Mouse (Mus musculus) hindbrain, embryonic 10.5 days (tissue): ENCODE data around the gene Gm1604a. TPM values are rescaled to one million over a fixed set of nuclear protein-coding genes. Genes with fewer than 3 reads are reported as not detected.
A peak's percentile ranks its signal among the peaks of the same experiment; 100 is the strongest.
"Not testable (repeated sequence)": the region's sequence is repeated elsewhere in the genome, so short reads cannot be mapped to it uniquely, and the experiment has no call there.

Source experiments
- DNase-seq: peaks from one replicate; pipeline ENCODE4 v3.0.0-alpha.2; 2017; ENCODE audit warnings: low spot score
- H3K27ac ChIP-seq: fragments of 300-500 bp; sonication (generic); 2 replicates; pipeline ENCODE4 v1.5.1; 2016; ENCODE audit warnings: mild to moderate bottlenecking, moderate library complexity
- H3K27me3 ChIP-seq: fragments of 300-500 bp; sonication (generic); 2 replicates; pipeline ENCODE4 v1.6.1; 2016; ENCODE audit warnings: mild to moderate bottlenecking; ENCODE audit not compliant: poor library complexity, insufficient read depth, severe bottlenecking
- H3K36me3 ChIP-seq: fragments of 300-500 bp; sonication (generic); 2 replicates; pipeline ENCODE4 v1.6.1; 2016; ENCODE audit warnings: mild to moderate bottlenecking, moderate library complexity
- H3K4me1 ChIP-seq: fragments of 300-500 bp; sonication (generic); replicated peaks from 2 replicates; pipeline ENCODE4 v1.6.1; 2016; ENCODE audit warnings: mild to moderate bottlenecking
- H3K4me3 ChIP-seq: fragments of 300-500 bp; sonication (generic); 2 replicates; pipeline ENCODE4 v1.5.1; 2016; ENCODE audit warnings: mild to moderate bottlenecking, moderate library complexity
- H3K9me3 ChIP-seq: fragments of 300-500 bp; sonication (generic); 2 replicates; pipeline ENCODE4 v1.6.1; 2016; ENCODE audit warnings: mild to moderate bottlenecking, moderate library complexity
- WGBS: fragments of 180-500 bp; shearing (Covaris S2); methylation state at CpG from one replicate; pipeline ENCODE4 v1.1.7; 2016; 5-methylcytosine and 5-hydroxymethylcytosine counted together
- polyA plus RNA-seq: library from polyadenylated mRNA; unstranded; fragments of >200 nt; fragmentation: Nextera tagmentation; extraction: Ambion mirVana; gene quantifications from 2 replicates; pipeline ENCODE4 v1.2.1, GENCODE M21; 2016

Gene Gm1604a
- polyA plus RNA-seq, 1 experiment from 2014 or later = not detected

GRCm38 (mm10) chr17:7009901-7010300 lies 15.5 kb upstream of the Gm1604a start:
- 74% methylated on average over 6 of the region's 9 CpGs for WGBS
- H3K4me3 ChIP-seq, H3K27ac ChIP-seq, H3K36me3 ChIP-seq, H3K9me3 ChIP-seq, H3K27me3 ChIP-seq, H3K4me1 ChIP-seq, DNase-seq: not testable (repeated sequence)

GRCm38 (mm10) chr17:7014190-7014589 lies 11.2 kb upstream of the Gm1604a start:
- H3K27me3 ChIP-seq, H3K36me3 ChIP-seq, H3K9me3 ChIP-seq, H3K4me3 ChIP-seq, H3K4me1 ChIP-seq, H3K27ac ChIP-seq, DNase-seq: not testable (repeated sequence)
- WGBS = no CpG with 5 or more reads among the region's 1 CpGs

GRCm38 (mm10) chr17:7025764-7026346 lies 487 bp downstream of the Gm1604a start:
- WGBS = 57% methylated on average over 3 of the region's 14 CpGs
- not testable (repeated sequence) for H3K36me3 ChIP-seq, H3K27ac ChIP-seq, H3K4me3 ChIP-seq, DNase-seq, H3K9me3 ChIP-seq, H3K27me3 ChIP-seq, H3K4me1 ChIP-seq

GRCm38 (mm10) chr17:7030204-7030603 lies 4.8 kb downstream of the Gm1604a start:
- DNase-seq = not testable (repeated sequence)

GRCm38 (mm10) chr17:7030622-7031174 lies 5.3 kb downstream of the Gm1604a start:
- not testable (repeated sequence) for H3K4me3 ChIP-seq, H3K36me3 ChIP-seq, H3K27ac ChIP-seq, H3K4me1 ChIP-seq, H3K27me3 ChIP-seq, H3K9me3 ChIP-seq, DNase-seq
- 68% methylated on average over 3 of the region's 6 CpGs for WGBS

More at GRCm38 (mm10) chr17:7030204-7030603, 4.8 kb downstream of the Gm1604a start:
- not testable (repeated sequence) for H3K27me3 ChIP-seq, H3K27ac ChIP-seq, H3K4me1 ChIP-seq, H3K4me3 ChIP-seq, H3K9me3 ChIP-seq, H3K36me3 ChIP-seq
- 78% methylated on average over 7 of the region's 7 CpGs for WGBS

- not testable (repeated sequence) for H3K36me3 ChIP-seq, H3K9me3 ChIP-seq, H3K27ac ChIP-seq, H3K4me3 ChIP-seq, H3K27me3 ChIP-seq, DNase-seq, H3K4me1 ChIP-seq
- WGBS = 54% methylated on average over 3 of the region's 17 CpGs
These were observed 8.1 kb downstream of the Gm1604a start for GRCm38 (mm10) chr17:7033192-7034166.

GRCm38 (mm10) chr17:7068997-7069539 lies 43.7 kb downstream of the Gm1604a start:
- not testable (repeated sequence) for H3K4me1 ChIP-seq, H3K9me3 ChIP-seq, H3K36me3 ChIP-seq, H3K27ac ChIP-seq, DNase-seq, H3K4me3 ChIP-seq, H3K27me3 ChIP-seq
- 50% methylated on average over 2 of the region's 4 CpGs for WGBS

GRCm38 (mm10) chr17:7069561-7070240 lies 44.3 kb downstream of the Gm1604a start:
- H3K4me3 ChIP-seq, H3K4me1 ChIP-seq, H3K36me3 ChIP-seq, H3K9me3 ChIP-seq, DNase-seq, H3K27ac ChIP-seq, H3K27me3 ChIP-seq: not testable (repeated sequence)
- WGBS = 68% methylated on average over 7 of the region's 7 CpGs

GRCm38 (mm10) chr17:7074494-7074893 lies 49.1 kb downstream of the Gm1604a start:
- H3K4me3 ChIP-seq, H3K27ac ChIP-seq, H3K9me3 ChIP-seq, H3K27me3 ChIP-seq, H3K4me1 ChIP-seq, H3K36me3 ChIP-seq: not testable (repeated sequence)
- DNase-seq = peak; percentile 4
- WGBS = 61% methylated on average over 3 of the region's 3 CpGs

- H3K4me3 ChIP-seq, H3K9me3 ChIP-seq, DNase-seq, H3K27me3 ChIP-seq, H3K4me1 ChIP-seq, H3K36me3 ChIP-seq, H3K27ac ChIP-seq: not testable (repeated sequence)
- 86% methylated on average over 5 of the region's 6 CpGs for WGBS
These were observed 50.2 kb downstream of the Gm1604a start for GRCm38 (mm10) chr17:7075519-7075918.

GRCm38 (mm10) chr17:7079558-7079957 lies 54.2 kb downstream of the Gm1604a start:
- not testable (repeated sequence) for H3K36me3 ChIP-seq, H3K4me3 ChIP-seq, H3K9me3 ChIP-seq, H3K27me3 ChIP-seq, H3K27ac ChIP-seq, DNase-seq, H3K4me1 ChIP-seq
- 32% methylated on average over 3 of the region's 4 CpGs for WGBS

- H3K36me3 ChIP-seq, H3K27ac ChIP-seq, H3K4me3 ChIP-seq, DNase-seq, H3K27me3 ChIP-seq, H3K9me3 ChIP-seq, H3K4me1 ChIP-seq: not testable (repeated sequence)
- no CpG with 5 or more reads among the region's 5 CpGs for WGBS
These were observed 59.2 kb downstream of the Gm1604a start for GRCm38 (mm10) chr17:7084523-7084922.
